Mouse (Mus musculus) frontal cortex, postnatal 36 days (tissue): ENCODE data around the gene Gtf3c4.

Source experiments
- DNase-seq, 2 experiments: peaks; one replicate each; pipeline ENCODE4 v3.0.0; 2022; ENCODE audit warnings: low spot score in 2 of 2

Gene Gtf3c4

DNA sequence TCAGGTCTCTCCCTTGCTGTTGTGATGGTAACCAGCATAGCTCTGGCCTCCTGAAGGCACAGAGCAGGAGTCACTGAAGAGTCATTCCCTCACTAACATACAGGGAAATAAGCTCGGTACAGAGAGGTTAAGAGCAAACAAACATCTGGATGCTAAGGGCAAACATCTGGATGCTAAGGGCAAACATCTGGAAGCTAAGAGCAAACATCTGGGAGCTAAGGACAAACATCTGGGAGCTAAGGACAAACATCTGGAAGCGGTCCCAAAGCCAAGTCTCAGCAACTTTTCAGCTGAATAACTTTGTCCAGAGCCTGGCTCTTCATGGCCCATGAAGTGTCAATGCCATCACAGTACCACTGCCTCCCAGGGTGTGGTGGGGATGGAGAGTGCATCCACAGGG lies 40.6 kb downstream of the Gtf3c4 start:
- DNase-seq: no peak

DNA sequence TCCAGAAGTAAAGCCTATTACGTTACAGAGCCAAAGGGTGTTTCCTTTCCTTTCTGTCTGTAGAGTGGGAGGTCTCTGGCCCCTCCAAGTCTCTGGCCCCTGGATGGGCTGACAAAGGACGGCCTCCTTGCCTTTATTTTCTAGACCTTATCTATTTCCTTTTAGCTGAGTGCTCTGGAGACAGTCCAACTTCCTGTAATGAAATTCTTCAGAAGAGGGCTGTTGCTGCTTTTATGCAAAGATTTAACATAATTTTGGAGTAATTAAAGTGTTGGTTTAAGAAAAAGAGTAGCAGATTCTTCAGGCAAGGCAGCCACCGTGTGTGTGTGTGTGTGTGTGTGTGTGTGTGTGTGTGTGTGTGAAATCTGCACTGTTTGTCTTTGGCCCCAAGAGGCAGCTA lies 41.8 kb downstream of the Gtf3c4 start:
- DNase-seq: no peak

DNA sequence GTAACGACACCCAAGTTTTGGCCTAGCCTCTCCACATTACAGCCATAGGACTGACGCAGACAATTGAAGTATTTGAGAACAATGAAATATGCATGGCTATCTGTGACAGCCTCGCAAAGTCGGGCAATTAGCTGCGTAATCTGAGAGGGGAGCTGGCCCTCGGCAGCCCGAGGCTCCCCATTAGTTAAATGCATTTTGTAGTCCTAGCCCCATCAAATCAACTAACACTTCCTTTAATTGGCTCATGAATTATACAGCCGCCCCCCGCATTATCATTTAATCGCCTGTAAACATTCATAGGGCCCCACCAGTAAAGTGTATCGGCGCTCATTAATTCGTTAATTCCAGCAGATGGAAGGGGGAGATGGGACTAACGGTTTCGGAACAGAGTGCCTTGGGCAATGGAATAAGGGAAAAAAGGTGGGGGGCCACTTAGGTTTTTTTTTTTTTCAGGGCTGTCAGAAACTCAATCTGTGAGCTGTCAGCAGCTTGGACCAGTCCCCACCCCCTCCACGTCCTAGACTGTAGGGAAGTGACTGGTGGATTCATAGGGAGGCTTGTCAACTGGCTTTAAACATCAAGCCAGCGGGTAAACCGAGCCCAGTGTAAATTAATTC lies 42.6 kb downstream of the Gtf3c4 start:
- no peak for DNase-seq

DNA sequence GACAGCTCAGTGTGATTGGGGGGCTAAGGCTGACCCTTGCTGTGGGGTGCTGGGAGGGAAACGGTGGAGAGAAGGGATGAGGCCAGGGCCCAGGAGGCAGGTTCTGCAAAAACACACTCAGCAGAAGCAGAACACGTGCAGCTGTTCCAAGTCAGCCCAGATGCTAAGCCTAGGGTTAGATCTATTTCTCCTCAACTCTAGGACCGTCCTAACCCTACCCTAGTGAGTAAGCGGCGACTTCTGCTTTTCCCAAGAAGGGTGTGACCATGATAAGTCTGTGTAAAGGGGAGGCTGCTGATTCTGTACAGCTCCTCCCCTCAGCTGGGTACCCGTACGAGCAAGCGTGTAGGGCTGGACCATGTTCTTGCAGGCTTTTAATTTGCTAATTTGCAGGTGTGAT lies 43.9 kb downstream of the Gtf3c4 start:
- DNase-seq: no peak

DNA sequence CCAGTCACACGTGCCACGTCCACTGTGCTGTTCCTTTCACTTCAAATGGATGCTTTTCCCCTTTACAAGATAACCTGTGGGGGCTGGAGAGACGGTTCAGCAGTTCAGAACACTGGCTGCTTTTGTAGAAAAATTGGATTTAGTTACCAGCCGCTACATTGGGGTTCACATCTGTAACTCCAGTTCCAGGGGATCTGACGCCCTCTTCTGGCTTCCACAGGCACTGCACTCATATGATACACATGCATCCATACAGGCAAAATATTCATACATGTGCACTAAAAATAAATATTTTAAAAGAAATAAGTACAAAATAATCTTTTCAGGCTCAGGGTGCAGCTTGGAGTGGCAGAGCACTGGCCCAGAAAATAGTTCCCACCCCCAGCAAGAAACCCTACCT lies 45.5 kb downstream of the Gtf3c4 start:
- no peak for DNase-seq

DNA sequence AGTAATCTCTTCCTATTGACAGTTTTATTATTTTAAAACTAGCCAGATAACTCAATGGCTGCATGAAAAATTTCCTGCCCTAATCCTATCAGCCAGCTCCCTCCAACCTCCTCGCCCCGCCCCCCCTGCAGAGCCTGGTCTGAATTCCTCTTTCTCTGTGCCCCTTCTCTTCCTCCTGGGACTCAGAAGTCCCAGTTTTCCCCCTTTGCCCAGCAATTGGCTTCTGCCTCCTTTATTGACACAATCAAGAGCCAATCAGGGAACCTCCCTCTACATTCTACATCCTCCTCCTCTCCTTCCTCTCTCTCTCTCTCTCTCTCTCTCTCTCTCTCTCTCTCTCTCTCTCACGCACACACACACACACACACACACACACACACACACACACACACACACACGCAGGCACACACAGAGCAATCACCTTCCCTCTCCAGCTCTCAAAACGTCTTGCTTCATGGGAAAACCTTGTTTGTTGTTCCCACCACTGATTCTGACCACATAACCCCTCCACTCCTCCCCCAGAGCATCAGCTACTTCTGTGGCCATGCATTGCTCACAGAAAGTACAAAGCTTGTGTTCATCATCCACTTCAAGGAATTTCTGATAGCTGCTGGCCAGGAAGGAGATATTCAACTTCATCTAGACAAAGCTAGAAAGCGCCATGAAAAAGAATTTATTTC lies 47.1 kb downstream of the Gtf3c4 start:
- peak in 1 of 2 experiments; percentile 4 for DNase-seq

DNA sequence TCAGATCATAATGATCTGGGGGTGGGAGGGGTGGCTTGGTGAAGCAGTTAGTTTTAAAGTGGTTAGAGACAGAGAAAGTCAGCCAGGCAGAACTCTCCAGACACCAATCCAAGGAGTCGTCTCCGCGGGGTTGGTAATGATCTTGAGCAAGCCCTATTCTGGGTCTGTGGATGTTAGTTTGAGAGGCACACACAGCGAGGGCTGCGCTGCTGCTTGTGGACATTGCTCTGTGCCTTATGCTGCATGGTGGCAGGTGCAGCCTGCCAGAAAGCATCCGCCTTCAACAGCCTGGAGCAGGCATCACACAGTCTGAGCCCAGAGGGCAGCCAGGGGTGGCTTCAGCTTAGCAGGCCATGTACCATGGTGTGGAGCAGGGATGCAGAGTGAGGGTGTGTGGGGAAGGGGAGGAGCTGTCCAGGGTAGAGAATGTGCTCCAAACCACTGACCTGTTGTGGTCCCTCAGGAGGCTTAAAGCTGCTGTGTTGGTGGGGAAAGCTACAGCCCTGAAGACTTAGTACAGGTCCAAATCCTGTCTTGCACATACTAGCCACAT lies 53.0 kb downstream of the Gtf3c4 start:
- DNase-seq: no peak

DNA sequence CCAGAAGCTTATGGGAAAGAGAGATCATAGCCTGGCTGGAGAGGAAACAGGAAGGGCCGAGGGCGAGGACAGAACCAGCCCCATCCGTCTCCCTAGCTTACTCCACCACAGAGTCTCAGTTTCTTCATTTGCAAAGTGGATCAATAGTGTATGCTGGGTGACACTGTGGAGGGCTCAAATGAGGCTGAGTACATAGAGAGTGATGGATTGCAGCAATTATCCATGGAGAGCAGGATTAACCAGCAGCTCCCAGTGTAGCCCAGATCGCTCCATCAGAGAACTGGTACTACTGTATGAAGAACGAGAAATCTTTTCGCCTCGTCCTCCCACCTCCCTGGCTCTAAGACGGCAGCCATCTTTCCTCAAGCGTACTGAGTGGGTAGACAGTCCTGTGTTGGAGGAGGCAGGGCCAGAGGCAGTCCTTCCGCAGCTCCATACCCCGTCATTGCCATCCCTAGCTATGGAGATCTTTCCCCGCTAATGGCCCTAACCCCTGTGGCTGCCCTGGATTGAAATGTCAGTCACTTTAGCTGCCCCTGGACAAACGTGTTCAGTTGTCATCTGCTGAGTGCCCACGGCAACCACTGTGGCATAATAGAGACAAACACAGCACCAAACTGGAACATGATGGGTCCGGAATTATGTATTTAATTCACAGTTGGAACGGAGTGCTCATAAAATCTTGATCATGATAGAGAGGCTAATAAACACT lies 53.6 kb downstream of the Gtf3c4 start:
- DNase-seq: no peak

DNA sequence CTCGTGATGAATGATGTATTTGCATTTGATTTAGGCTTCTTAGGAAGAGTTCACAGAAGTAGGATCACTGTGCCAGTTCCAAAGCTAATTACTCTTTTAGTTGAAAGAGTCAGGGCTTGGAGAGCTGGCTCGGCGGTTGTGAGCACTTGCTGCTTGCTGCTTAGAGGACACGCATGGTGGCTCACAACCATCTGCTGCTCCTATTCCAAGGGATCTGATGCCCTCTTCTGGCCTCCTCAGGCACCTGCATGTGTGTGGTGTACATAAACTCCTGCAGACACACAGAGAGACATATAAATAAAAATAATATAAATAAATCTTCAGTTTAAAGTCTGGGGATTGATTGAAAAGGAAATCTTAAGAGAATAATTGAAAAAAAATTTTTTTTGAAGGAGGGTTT lies 58.9 kb downstream of the Gtf3c4 start:
- DNase-seq: no peak

DNA sequence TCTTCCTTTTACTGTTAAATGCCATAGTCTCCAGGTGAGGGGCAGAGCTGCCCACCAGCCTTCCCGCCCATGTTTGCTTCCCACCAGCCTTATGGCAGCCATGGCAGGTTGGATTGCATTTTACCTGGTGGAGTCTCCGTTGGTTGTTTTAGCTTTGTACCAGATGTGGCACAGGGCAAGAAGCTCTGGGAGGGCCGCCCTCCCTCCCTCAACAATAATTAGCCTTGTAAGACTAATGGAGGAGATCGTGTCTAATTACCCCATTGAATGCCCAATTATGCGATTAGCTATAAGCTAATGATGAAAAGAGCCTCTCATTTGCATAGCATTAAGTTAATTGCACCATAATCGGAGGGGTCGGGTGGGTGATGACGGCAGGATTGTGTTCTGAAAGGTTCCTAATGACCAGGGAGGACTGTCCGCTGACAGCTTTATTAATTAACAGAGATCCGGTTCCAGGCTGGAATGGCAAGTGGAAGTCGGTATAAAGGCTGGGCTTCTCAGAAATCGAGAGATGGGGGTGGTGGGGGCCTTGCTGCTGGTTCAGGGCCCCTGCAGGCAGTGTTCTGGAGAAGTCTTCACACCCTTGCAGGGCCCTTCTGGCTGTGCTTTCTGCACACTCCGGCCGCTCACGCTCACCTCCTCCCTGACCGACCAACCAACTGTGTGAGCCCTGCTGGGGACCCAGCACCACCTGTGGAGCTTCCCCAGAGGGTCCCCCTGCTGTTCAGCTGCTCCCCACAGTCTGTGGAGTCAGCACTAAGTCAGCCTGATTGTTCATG lies 60.0 kb downstream of the Gtf3c4 start:
- DNase-seq: no peak

DNA sequence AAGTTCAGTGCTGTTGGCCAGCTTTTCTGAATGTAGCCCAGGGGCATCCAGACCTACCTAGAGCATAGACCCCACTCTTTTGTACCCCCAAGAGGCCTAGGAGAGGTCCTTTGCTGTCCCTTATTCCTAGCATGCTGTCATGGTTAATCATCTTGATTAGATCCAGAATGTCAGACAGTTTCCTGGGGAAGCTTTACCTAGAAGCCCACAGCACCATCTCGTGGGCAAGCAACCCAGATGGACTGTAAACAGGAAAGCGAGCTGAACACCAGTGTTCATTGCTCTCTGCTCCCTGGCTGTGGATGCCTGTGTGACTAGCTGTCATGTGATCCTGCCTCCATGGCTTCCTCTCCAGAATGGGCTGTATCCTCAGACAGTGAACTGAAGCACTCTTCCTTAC lies 63.4 kb downstream of the Gtf3c4 start:
- DNase-seq: no peak

DNA sequence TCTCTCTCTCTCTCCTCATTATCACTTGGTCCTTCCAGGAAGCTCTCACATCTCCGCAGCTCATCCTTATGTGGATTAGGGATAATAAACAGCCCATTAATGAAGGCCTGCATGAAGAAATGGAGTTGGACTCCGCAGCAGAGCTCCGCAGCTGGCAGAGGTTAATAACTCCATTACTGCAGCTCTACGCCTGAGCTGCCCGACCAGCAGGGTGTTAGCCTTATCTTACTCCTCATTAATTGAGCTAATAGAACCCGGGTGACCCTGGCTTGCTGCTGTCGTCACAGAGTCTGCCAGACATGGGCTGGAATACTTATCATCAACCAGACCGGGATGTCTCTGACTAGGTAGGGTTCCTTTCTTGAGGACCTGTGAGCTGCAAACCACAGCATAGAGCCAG lies 66.1 kb downstream of the Gtf3c4 start:
- no peak for DNase-seq
